Mouse (Mus musculus): ENCODE results near the gene Fam172a. TPM values are rescaled to one million over a fixed set of nuclear protein-coding genes. Genes with fewer than 3 reads are reported as not detected.

Fam172a gene
- total RNA-seq, 1 experiment from 2014 or later: 42.7 TPM

DNA sequence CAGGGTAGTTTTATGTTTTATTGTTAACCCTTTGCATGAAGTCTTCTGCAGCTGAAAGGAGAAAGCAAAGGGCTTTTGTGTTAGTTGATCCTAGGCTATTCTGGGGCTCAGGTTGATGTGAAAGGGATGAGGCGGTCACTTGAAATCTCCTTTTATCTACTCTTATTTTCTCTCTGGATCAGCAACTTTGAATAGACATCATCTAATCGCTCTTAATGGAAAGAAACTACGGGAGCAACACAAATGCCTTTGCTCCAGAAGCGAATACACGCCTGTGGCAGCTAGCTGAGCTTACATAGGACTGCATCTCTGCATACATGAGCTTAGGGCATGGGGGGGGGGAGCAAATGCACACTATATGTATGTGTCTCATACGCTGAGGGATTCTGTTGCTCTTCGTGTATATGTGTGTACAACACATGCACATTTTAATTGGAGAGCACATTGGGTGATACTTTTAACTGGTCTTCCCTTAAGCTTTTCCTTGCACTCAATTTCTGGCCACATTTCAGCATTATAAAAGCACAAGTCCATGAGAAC, 505.1 kb downstream of the Fam172a start:
- ATAC-seq (ENCODE audit: extremely low read depth, insufficient number of reproducible peaks, low FRiP score, poor library complexity, severe bottlenecking): no peak

DNA sequence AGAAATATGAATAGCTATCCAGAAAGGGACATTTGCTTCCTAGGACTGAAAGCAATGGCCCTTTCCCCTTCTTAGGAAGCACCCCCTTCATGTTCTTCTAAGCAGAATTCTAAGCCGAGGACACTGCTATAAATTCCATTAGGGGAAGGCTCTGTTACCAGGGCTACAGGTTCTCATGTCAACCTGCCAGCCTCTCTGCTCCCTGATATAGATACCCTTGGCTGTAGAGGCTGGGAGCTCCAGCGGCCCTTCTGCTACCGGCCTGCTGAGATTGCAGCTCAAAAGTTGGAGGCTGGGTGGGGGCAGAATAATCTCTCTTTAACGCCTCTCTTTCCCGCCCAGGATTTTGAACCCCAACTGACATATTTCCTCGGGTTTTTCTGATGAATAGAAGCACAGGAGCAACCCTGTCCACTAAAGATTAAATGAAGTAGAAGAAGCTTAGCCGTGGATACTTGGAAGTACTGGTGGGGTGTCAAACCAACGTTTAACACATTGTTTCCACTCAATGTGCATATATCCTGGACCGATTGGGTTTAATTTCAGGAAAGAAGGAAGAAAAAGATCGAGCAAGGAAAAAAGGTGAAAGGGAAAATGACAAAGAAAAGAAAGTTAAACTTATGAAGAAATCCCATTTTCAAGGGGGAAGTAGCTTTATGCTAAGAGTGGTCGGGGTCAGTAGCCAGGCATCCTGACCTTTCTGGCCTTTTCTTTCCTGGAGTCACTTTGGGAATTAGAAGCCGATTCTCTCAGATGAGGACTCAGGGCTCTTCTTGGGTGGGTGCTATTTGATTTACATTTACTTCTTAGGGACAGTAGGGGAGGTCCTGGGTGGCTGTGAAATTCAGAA, 506.2 kb downstream of the Fam172a start:
- no peak for ATAC-seq (ENCODE audit: extremely low read depth, insufficient number of reproducible peaks, low FRiP score, poor library complexity, severe bottlenecking)

DNA sequence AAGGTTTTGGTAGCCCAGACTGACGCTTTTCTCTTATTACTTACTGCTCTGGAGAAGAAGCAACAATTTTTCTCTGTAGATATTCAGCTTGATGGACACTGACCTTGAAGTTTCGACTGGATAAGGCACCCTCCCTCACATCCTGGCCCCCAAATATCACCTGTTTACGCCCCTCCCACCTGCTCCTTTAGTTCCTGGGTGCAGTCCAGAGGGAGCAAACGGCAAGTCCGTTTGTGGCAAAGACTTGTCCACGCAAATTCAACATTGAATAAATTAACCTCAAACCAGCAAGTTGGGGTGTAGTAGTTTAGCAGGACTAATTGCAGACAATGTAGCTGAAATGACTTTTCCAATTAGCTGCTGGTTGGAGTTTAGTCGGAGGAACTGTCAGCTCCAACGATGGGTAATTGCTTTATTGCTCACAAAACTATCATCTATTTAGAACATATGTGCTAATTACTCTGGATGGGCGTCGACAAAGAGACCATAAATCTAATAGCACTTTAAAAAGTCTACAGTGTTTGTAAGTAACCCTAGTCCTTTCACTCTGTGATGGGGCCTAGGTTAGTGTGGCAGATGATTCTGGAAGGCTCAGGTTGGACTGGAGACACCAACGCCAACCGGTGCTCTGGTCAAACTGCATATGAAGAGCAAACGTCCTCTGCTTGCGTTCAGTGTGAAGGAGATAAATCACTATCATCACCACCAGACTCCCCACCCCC, 507.0 kb downstream of the Fam172a start:
- no peak for ATAC-seq (ENCODE audit: extremely low read depth, insufficient number of reproducible peaks, low FRiP score, poor library complexity, severe bottlenecking)

DNA sequence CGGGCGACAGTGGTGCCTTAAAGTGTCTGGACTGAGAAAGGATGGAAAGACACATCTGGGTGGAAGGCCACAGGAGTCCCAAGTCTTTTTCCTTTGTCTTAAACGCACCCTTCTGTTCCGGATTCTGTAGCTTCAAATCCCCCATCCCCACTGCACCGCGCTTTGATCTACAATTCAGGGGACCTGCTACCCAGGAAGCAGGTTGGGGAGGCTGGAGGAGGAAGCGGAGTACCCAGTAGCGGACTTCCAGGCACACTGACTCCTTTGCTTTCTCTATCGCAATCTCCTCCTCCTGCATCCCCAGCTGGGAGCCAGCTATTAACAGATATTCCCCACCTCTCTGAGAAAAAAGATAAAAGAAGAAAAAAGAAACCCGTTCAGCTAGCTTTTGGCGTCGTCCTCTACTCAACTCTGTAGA, 507.8 kb downstream of the Fam172a start:
- no peak for ATAC-seq (ENCODE audit: extremely low read depth, insufficient number of reproducible peaks, low FRiP score, poor library complexity, severe bottlenecking)

DNA sequence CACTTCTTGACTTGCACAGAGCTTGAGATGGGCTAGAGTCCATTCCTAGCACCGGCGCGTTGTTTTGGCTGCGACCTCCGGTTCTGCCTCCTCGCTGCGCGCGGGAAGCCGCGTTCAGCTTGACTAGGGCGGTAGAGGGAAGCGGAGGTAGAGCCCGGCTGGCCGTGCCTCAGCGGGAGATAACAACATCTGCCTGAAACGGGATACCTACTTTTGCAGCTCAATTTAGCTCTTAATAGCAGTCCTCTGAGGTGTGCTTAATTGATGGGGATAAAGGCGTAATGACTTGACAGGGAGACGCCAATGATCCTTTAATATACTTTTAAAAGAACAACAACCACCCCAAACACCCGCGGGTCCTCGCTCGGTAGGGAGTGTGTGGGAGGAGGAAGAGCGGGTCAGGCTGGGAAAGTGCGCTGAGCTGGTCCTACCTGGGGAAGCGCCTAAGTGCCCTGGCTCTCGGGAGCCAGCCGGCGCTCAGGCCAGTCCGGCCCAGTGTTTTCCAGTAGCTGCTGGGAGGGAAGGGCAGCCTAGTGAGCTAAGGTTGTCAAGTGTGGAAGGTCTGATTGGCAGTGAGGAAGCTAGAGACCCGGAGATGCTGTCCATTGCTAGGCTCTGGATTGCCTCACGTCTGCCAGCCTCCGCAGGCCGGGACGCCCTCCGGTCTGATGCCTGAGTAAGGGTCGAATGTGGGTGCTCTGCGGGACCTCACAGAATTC, 508.4 kb downstream of the Fam172a start:
- no peak for ATAC-seq (ENCODE audit: extremely low read depth, insufficient number of reproducible peaks, low FRiP score, poor library complexity, severe bottlenecking)

DNA sequence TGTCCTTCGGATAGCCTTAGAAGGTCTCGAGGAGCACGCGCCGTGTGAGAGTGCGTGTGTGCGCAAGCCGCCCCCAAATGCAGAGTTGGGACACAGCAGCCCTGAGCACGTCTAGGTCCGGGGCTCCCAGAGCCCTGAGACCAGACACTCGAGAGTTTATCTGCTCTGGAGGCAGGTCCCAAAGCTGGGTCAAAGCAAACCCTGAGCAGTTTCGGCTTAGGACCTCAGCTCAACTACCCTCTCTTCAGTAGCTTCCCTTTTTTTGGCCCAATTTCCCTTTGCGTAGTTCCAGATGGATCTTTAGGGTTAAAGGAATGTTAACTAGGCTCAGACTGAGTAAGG, 508.9 kb downstream of the Fam172a start:
- ATAC-seq (ENCODE audit: extremely low read depth, insufficient number of reproducible peaks, low FRiP score, poor library complexity, severe bottlenecking): no peak

DNA sequence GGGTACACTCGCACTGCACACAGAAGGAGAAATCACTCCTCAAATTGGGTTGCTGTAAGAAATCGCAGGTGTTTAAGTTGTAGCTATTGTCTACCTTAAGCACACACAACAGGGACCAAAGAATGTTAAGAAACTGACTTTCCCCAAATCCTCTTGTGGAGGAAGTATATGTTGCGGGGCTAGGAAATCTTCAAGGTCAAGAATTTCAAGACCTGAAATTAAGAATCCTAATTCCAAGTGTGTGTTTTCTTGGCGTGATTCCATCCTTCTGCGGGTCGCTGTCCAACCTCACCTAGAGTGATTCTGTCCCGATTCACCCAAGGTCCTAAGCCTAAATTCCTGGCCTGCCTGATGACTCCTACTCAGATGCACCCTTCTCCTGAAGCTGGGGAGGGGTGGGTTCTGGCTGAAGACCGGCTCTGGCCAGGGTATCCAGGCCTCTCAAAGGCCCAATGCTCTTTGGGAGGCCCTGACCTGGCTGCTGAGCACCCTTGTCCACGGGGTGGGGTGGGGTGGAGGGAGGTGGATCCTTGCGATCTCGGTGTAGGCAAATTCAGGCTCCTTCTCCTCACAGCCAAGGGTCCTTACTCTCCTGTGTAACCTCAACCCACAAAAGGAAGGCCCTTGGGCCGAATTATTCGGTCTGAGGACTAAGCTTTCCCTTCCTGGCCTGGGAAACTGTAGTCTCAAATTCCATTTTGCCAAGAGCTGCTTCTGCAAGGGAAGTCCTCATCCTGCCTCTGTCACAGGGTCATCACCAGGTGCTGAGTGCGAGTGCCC, 509.6 kb downstream of the Fam172a start:
- ATAC-seq (ENCODE audit: extremely low read depth, insufficient number of reproducible peaks, low FRiP score, poor library complexity, severe bottlenecking): no peak

DNA sequence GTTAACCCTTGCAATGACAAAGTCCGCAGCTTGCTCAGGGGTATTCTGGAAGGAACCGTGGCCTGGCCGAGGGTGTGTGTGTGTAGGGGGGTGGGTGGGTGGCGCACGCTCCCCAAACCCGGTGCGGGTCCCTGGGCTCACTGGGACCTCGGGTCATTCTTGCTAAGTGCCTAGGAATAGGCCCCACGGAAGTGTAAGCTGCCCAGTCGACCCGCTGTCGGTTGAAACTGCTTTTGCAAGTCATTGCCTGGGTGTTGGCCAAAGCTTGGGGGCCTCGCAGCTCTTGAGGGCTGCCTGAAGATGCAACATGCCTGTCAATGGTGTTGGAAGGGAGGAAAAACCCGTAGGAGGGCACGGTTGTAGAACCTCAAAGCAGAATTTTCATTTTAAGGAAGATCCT, 510.3 kb downstream of the Fam172a start:
- ATAC-seq (ENCODE audit: extremely low read depth, insufficient number of reproducible peaks, low FRiP score, poor library complexity, severe bottlenecking): no peak

DNA sequence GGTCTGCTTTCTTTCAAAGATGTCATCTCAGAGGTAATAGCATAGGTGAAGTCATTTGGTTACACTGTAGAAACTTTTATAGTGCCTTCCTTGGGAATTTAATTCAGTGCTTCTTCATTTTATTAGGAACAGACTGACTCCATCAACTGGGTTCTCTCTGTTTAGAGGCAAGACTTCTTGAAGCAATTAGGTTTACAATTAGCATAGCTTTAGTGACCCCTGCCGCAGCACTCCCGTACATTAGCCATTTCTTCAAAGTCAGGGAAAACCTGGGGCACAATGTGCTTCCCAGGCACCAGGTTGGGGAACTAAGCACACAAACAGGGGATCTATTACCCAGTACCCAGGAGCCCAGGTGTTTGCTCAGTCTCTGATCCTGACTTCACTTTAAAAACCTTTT, 511.3 kb downstream of the Fam172a start:
- ATAC-seq (ENCODE audit: extremely low read depth, insufficient number of reproducible peaks, low FRiP score, poor library complexity, severe bottlenecking): no peak

DNA sequence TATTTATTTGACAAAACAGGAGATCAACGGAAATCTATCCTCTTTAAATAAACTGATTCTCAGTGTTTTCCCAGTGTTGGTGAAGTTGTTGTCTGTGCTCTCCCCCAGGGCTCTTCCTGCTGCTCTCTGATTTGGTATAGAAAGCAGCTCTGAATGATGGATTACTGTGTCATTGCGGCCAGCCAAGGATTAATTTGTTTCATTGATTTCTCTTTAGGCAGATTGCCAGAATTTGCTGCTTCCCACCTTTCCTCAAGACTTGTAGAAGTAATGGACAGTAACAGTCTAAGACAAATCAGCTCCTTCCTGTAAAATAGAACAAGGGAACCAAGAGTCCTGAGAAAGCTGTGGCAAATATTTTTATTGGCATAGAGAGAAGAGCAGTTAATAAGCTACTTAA, 513.4 kb downstream of the Fam172a start:
- no peak for ATAC-seq (ENCODE audit: extremely low read depth, insufficient number of reproducible peaks, low FRiP score, poor library complexity, severe bottlenecking)

All from neutrophil, adult 5-6 weeks (primary cell).